Mouse (Mus musculus) frontal cortex, postnatal 14 days (tissue): ENCODE results near the gene Abracl.

Experiments
- DNase-seq, 2 experiments: peaks; one replicate each; pipeline ENCODE4 v3.0.0; 2022; ENCODE audit warnings: low spot score in 2 of 2

Abracl gene

GRCm38 (mm10) chr10:18022741-18023347 lies at the start of gene Abracl:
Abracl (minus strand) TSS chr10:18023288.
- DNase-seq, result peak; percentile 38 to 57

GRCm38 (mm10) chr10:18072871-18073270 lies 49.8 kb upstream of the Abracl start:
- DNase-seq, result no peak

DNA sequence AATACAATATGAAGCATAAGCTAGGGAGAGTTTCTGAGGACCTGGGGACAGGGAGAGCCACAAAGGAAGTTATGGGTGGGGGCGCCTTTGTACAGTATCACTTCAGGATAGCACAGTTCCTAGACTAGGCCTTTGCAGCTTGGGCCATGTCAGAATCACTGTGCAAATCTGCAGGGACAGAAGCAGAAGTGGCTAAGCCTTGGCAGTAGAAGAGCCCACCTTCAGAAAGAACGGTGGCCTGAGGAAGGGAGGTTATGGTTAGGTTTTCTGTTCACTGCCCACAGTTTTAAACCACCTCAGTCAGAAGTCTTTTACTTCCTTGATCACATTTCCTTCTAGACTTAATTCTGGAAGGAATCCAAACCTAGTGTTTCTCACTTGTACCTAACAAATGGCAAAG lies 47.5 kb upstream of the Abracl start:
- DNase-seq, result no peak

DNA sequence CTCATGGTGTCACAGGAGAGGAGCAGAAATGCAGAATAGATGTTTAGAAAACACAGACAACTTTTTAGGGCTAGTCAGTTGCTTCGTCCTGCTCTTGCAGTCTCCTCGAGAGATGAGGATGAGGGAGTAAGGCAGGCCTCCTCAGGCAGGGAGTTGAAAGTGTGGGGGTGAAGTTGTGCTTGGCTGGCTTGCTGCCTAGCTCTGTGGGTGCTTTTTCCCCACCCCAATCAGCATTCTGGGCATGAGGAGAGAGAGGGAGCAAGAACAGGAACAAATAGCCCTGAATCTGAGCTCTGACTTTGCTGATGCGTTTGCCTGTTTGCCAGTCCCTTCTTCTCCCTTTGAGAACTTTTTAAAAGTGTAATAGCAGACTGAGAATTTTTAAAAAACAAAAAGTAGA lies 47.1 kb upstream of the Abracl start:
- DNase-seq, result peak; percentile 19 to 46

GRCm38 (mm10) chr10:18069576-18069975 lies 46.5 kb upstream of the Abracl start:
- no peak for DNase-seq

DNA sequence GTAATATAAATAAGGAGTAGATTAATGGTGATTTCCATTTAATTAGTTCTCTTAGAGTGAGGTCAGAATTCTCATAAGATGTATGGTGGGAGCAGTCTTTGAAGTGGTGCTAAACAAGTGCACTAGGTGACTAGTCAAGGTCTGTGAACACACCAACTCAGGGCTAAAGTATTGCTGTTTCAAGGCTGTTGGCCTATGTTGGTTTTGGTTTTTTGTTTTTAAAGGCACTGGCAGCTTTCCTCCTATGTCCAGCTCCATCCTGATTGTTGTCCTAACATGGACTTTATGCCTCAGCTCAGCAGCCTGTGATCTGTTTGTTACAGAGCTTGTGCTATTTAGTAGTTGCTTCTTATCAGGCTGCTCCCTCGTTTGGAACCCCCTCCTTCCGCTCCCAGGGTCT lies 45.8 kb upstream of the Abracl start:
- no peak for DNase-seq

DNA sequence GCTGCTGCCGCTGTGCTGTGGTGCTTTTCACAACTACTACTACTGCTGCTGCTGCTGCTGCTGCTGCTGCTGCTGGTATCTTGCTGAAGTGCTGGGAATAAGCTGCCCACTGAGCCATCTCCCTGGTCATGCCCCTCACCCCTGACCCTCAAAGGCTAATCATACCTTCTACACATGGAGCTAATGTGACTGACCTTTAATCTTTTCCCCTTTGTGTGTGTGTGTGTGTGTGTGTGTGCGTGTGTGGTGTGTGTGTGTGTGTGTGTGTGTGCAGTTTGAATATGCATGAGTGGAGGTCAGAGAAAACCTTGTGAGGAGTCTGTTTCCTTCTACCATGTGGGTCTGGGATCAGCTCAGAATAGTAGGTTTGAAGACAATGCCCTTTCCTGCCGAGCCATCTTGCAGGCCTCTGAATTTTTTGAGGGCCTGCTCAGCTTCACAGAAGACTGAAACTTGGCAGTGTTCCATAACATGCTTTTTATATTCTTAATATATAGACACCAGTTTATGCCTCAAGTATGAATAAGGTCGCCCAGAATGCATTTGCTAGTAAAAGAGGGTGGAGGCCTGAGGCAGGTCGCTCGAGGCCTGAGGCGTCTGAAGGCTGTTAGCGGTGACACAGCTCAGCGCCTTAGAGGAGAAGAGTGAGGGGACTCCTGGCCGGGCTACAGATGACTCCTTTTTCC lies 44.8 kb upstream of the Abracl start:
- no peak for DNase-seq

DNA sequence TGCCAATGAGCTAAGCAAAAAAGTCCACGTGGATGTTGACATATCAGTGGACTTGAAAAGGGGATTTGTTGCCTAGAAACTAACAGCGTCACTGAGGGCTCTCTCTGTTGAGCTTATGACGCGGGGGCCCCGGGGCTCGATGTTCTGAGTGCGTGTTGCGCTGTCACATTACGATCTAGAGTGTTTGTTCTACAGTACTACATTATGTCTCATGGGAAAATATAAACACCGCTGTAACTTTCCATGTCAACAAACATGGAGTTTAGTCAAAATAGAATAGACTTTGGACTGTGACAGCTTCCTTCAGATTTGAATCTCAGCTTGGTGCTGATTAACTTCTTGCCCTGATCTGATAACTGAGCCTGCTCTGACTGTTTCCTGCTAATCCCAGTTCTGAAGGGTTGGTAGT lies 42.9 kb upstream of the Abracl start:
- DNase-seq, result no peak

DNA sequence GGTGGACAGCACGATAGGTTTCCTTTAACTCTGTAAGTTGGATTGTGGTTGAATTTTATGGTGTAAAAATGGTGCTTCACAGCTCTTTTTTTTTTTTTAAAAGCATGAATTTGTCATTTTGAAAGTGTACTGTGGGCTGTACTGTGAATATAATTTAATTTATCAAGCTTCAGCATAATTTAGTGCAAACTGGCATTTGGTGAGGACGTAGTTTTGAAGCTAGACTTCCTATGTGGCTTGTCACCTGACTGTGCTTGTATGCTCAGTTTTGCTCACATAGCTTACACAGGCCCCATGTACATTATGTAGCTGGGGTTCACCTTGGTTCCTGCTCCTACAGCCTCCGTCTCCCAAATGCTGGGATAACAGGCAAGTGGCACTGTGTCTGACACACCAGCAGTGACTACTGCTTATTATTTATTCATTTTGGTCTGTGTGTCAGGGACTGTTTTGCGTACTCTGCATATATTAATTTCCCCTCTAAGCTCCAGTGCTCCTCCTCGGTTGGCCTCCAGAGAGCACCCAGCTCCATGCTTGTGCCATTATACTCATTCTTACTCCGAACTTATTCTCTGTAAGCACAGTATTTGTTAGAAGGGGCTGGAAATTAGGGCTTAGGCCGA lies 41.6 kb upstream of the Abracl start:
- DNase-seq, result no peak

DNA sequence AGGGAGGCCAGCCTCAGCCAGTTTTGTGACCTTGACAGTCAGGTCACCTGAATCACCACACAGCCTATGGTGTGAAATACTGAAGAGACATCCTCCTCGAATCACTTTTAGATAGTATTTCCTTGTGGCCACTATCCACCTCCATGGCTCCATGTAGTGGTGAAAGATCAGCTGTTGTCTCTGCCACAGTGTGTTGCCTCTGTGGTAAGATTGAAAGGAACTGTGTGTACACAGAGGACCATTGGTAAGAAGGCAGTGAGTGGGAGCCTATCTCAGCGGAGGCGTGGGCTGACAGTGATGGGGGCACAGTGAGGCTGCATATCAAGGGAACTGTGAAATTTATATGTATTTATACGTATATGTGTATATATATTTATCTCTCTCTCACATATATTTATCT lies 38.4 kb upstream of the Abracl start:
- no peak for DNase-seq

DNA sequence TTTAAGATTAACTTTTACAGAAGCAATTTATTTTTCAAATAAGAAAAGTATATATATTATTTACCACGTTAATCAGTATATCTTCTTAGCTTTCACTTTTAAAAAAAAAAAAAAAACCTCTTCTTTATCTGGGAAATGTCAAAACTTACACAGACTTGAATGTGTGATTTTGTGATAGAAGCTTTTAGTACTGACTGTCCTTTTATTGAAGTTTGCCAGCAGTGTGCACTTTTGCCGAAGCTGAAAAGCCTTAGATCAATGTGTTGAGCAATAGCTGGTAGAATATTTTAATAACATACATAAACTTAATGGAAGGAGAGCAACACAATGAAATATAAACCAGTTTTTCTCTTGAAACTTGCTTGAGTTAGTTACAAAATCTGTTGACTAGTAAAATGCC lies 37.7 kb upstream of the Abracl start:
- no peak for DNase-seq

DNA sequence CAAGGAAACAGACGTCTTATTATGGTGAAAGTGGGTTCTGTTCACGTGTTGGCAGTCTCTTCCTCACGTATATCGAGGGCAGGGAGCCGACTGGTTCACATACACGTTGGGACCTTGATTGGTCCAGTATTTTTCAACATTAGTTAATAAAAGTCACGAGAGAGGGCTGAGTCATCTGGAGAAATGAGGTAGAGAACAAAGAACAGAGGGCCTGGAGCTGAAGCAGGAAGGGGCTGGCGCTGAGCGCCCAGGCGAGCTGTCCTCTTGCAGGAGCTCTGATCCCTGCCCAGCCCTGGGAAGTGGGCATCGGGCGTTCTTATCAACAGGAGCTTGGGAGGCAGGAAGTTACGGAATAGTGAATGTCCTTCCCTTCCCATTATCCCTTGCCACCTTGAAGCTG lies 36.7 kb upstream of the Abracl start:
- no peak for DNase-seq

DNA sequence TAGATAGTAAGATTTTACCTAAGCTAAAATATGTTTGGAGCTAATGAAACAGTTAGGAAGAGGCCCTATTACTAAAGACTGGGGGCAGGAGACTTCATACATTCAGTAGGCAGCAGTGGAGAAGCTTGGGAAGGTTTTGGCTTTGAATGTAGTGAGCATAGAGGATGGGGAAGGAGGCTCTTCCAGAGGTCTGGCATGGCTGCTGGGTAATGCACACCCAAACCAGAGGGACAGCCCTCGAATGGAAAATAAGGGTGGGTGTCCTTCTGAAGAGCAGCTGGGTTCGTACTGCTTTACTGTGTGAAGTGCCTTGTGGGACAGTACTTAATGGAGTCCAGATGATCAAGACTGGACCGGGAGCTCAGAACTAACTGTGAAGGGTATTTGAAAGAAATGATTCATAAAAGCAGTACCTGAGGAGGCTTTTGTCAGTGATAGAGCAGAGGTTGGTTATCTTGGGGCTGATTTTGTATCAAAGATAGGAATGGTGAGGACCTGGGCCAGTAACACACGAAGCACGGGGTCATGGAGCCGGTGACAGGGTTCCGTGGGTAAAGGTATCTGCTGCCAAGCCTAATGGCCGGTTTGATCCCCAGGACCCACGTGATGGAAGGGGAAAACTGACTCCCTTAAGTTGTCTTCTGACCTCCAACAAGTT lies 35.7 kb upstream of the Abracl start:
- DNase-seq, result no peak

DNA sequence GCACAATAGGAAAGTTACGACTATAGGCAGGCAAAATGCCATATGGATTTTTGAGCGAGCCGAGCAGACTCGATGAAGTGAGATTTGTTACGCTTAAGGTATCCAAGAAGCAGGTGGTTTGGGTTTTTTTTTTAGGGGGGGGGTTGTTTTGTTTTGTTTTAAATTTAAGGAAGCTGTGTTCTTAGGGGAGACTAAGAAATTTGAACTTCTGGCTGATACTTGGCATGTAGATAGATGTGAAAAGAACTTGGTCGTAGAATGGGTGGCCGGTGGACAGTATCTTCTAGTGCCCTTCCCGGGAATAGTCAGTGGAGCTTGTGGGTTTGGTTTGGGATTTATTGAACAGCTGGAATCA lies 33.3 kb upstream of the Abracl start:
- DNase-seq, result no peak

DNA sequence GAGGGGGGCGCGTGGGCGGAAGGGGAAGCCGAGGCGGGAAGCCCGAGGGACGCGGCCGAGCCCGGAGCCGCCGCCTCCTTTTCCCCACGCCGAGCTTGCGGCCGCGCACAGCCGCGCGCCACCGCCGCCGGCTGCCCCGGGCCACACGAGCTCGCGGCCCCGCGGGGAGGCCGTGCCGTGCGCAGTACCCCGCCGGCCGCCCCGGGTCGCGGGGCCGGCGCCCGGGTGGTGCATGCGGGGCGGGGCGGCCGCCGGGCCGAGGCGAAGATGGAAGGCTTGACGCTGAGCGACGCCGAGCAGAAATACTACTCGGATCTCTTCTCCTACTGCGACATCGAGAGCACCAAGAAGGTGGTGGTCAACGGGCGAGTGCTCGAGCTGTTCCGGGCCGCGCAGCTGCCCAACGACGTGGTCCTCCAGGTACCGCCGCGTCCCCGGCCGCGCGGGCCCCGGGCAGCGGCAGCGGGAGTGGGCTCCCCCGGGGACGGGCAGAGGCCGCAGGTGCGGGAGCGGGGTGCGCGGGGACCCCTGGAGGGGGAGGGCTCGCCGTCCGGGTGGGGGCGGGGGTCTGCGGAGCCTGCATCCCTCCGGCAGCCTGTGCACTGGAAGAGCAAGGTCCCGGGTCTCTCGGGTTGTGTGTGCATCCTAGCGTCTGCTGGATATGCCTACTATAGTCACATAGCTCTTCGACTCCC lies 32.8 kb upstream of the Abracl start, which contains the start of gene Reps1:
Reps1 (plus strand) TSS at position 166 of the 695 bp plus-strand sequence.
- peak; percentile 13 to 19 for DNase-seq

DNA sequence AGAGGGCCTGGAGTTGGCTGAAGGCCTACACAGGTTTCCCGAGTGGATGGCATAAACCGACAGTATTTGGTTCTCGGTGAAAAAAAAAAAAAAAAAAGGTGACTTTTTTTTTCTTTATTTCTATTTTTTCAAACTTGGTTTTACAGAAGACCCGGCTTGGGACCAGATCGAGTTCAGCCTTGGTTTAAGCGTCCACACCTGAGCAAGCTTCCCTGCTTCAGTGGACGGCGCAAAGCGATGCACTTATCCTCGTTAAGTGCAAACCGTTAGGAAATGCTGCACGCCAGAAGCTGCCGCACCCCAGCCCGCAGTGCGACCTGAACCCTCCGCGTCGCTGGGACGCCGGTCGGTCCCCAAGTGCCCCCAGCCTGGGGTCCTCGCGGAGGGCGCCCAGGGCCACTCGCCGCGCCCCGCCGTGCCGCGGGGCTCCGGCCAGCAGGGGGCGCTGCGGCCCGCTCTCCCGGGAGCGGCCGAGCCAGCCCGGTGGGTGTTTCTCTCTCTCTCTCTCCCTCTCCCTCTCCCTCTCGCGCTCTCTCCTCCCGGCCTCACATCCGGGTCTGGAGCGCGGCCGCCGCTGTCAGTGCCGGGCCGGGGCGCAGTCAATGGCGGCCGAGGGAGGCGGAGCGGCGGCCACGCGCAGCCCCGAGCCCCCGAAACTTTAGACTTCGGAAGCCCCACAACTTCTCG lies 32.1 kb upstream of the Abracl start:
- peak; percentile 64 to 71 for DNase-seq

DNA sequence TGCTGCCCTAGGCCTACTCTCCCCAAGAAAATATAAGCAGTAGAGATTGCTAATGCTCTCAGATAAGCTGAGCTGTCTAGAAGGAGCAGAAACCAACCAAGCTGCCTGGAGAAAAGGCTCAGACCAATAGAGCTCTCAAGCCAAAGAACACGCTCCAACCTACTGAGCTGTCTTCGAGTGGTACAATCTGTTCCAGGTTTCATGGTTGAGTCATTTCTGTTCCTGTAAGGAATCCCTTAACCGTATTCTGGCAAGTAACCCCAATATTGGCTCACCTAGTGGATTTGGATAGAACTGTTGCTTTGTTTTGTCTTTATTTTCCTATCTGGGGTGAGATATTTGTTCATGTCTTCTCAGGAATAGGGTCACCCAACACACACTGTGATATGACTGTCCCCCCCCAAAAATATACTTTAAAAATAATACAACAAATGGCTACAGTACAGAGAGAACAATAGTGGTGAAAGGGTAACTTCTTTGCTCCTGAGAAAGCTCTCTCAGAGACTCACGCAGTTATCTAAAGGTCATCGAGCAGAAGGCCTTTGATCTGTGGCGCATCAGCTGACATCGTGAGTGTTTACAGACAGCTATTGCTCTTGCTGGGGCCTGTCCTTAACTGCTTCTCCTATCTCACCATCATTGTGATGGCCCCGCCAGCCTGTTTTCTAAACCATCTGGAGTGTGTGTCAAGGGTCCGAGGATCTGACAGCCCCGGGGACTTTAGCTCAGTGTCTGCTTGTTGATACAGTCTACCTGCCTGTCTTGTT lies 24.5 kb upstream of the Abracl start:
- DNase-seq, result no peak

- no peak for DNase-seq
Measured at GRCm38 (mm10) chr10:18046380-18046779, 23.3 kb upstream of the Abracl start.

DNA sequence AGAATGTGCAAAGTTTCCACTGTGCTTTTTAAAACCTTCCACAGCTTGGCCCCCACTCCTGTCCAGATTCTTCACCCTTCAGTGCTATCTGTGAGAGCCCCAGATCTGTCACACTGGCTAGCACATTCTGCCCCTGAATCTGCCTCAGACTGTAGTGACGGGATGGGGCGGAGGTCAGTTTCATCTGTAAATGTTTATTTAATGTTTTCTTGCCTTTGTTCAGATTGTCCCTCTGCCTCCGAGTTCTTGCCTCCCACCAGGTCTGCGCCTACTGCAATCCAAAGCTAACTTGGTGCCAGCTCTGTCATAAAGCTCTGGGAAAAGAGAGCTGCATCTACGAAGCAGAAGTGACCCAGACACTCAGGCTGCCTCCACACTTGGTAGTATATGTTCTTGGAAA lies 13.8 kb upstream of the Abracl start:
- DNase-seq, result no peak

DNA sequence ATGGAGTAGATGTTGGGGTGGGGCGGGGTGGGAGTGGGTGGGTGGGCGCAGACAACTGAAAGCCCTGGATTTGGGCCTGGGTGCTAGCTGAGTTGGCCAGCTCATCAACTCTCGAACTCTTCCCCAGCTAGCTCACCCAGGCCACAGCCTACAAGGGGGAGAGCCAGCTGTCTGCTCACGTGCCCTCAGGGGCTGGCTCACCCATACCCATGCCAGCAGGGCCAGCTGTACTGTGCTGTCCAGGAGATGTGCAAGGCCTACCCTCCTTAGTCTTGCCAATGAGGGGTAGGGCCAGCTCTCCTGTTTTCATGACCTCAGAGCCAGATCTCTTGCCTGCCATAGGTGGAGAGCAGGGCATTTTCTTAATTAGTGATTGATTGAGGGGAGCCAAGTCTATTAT lies 11.3 kb upstream of the Abracl start:
- no peak for DNase-seq

- peak; percentile 34 for DNase-seq
Measured at GRCm38 (mm10) chr10:18022312-18022711, 776 bp downstream of the Abracl start.
